Mouse (Mus musculus) gastrocnemius, postnatal 36 days (tissue): Measurements from ENCODE around the gene Ddx49. TPM values are rescaled to one million over a fixed set of nuclear protein-coding genes. Genes with fewer than 3 reads are reported as not detected.

Experiments used
- DNase-seq, 2 experiments: peaks; one replicate each; pipeline ENCODE4 v3.0.0; 2022
- intact Hi-C: fragments of 180-260 bp; cut with DNase I; formaldehyde crosslinking; loops from one replicate; pipeline ENCODE4 v1.15.1; 2025
- long read RNA-seq, 2 experiments: library from polyadenylated mRNA; stranded (forward); transcript quantifications; one replicate each; pipeline ENCODE4 v2.0.0; 2021
- total RNA-seq, 2 experiments: library from RNA; stranded (reverse); gene quantifications; 2 replicates each; pipeline ENCODE4 v1.2.3; 2021

The Ddx49 gene
- 10 to 100 TPM; 28.8 to 33.0 TPM for total RNA-seq
- long read RNA-seq, experiment 1, transcript Ddx49-201 (13 exons, 2,137 nt): major isoform, 10 of 18 reads
- long read RNA-seq, experiment 1, partial matches to known transcripts: 3 of 18 reads
- long read RNA-seq, experiment 1, other reads (novel, unspliced or antisense): 5 of 18 reads
- long read RNA-seq, experiment 2, transcript Ddx49-201 (13 exons, 2,137 nt): major isoform, 17 of 25 reads
- long read RNA-seq, experiment 2, partial matches to known transcripts: 1 of 25 reads
- long read RNA-seq, experiment 2, other reads (novel, unspliced or antisense): 7 of 25 reads

- peak; percentile 81 to 92 for DNase-seq
- intact Hi-C loops: no loop called here
Measured at GRCm38 (mm10) chr8:70302358-70302890, at the start of gene Ddx49, which contains the start of gene Cope. Gene Ddx49 (minus strand): TSS chr8:70302489. Gene Cope (plus strand): TSS chr8:70302518.

- intact Hi-C loops: no loop called here
- no peak for DNase-seq
Measured at GRCm38 (mm10) chr8:70352000-70352384, 49.7 kb upstream of the Ddx49 start.

- intact Hi-C loops: no loop called here
- no peak for DNase-seq
Measured at GRCm38 (mm10) chr8:70351035-70351999, 49.0 kb upstream of the Ddx49 start.

GRCm38 (mm10) chr8:70347860-70348420, 45.7 kb upstream of the Ddx49 start:
- no peak for DNase-seq
- intact Hi-C loops: no loop called here

GRCm38 (mm10) chr8:70347443-70347842, 45.2 kb upstream of the Ddx49 start:
- DNase-seq: no peak
- intact Hi-C loops: no loop called here

DNA sequence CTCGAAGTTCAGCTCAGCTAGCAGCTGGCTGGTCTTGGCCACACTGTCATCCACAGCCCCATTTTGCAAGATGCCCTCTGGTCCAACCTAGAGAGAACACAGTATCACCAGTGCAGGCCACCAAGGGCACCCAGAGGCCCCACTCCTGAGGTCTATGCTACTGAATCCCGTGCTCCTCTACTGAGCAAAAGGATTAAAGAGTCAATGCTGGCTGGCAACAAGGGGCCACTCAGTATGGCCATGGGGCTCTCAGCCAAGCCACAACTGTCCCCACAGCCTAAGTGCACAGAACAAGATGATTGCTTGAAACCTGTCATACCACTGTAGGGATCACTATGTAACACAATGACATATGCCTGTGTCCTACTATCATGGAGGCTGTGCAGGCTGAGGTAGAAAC, 42.0 kb upstream of the Ddx49 start:
- DNase-seq: no peak
- intact Hi-C loops: no loop called here

GRCm38 (mm10) chr8:70343696-70344095, 41.4 kb upstream of the Ddx49 start:
- no peak for DNase-seq
- intact Hi-C loops: no loop called here

DNA sequence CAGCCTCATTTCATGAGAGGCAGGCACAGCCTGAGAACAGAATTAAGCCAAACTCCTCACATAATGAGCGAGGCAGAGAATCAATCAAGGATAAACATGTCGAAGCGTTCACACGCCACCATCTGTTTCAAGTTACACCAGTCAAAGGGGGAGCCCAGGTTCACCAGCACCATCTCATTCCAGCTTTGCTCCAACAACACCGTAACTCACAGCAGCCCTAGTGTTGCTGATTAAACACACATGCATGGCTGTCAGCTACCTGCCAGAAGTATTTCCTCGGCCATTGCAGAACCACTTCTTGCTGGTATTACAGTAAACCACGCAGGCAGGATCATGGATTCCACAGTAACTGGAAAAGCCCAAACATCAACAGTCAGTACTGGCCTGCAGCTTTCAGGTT, 40.8 kb upstream of the Ddx49 start:
- intact Hi-C loops: no loop called here
- DNase-seq: no peak

- no peak for DNase-seq
- intact Hi-C loops: no loop called here
Measured at GRCm38 (mm10) chr8:70342007-70342406, 39.7 kb upstream of the Ddx49 start.

GRCm38 (mm10) chr8:70340659-70341058, 38.4 kb upstream of the Ddx49 start:
- DNase-seq: no peak
- intact Hi-C loops: no loop called here

GRCm38 (mm10) chr8:70338931-70339330, 36.6 kb upstream of the Ddx49 start:
- intact Hi-C loops: no loop called here

GRCm38 (mm10) chr8:70332878-70333202, 30.6 kb upstream of the Ddx49 start:
- intact Hi-C loops: no loop called here

More at GRCm38 (mm10) chr8:70338931-70339330, 36.6 kb upstream of the Ddx49 start:
- no peak for DNase-seq

DNA sequence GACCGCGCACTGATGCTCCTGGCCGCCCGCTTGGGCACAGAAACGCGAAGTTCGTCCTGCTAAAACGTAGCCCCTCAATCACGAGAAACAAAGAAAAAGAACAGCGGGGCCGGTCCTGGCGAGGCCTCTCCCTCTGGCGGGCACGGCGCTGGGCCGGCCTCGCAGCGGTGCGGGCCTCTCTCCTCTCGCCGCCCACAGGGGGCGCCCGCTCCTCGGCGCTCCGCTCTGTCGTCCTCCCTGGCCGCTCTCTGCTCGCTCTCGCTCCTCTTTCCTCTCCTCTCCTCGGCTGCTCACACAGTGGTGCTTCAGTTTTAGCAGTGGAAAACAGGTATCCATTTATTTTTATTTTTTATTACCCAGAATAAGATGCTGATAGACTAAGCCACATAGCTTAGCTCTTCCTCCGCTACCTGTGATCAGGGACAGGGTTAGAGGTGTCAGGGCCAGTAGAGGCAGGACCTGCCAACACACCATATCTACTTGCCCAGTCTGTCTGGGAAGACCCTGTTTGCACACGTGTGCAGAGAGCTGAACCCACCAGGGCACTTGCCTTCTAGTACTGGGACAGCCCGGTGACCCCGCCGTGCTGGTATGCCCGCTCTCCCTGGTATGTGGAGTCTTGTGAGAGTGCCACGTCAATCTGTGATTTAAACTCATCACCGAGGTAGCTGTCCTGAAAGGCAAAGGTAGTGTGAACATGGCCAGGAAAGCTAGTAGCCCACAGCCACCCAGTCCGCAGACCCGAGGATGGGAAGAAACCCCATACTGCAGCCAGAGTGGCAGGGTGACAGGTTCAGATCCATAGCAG, 30.0 kb upstream of the Ddx49 start:
- peak in 1 of 2 experiments; percentile 56 for DNase-seq
- intact Hi-C loops: no loop called here

More at GRCm38 (mm10) chr8:70332878-70333202, 30.6 kb upstream of the Ddx49 start:
- no peak for DNase-seq

DNA sequence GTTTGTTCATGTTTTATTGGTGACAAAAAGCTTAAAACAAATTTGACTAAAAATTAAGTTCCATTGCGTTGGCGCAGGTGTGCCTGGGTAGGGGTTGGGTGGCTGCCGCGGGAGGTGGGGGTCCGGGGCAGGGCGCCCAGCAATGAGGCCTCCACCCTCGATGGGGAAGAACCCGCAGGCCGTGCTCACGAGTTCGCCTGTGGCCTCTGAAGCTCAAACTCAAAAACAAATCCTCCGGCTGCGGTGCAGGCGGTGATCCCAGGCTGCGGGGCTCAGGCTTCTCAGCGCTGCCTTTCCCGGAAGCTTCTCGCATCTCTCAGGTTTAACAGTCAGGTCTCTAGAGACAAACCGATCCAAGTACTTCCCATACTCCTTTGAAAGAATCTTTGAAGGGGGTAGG, 29.2 kb upstream of the Ddx49 start:
- intact Hi-C loops: no loop called here
- no peak for DNase-seq

- no peak for DNase-seq
- intact Hi-C loops: no loop called here
Measured at GRCm38 (mm10) chr8:70330741-70331364, 28.6 kb upstream of the Ddx49 start.

DNA sequence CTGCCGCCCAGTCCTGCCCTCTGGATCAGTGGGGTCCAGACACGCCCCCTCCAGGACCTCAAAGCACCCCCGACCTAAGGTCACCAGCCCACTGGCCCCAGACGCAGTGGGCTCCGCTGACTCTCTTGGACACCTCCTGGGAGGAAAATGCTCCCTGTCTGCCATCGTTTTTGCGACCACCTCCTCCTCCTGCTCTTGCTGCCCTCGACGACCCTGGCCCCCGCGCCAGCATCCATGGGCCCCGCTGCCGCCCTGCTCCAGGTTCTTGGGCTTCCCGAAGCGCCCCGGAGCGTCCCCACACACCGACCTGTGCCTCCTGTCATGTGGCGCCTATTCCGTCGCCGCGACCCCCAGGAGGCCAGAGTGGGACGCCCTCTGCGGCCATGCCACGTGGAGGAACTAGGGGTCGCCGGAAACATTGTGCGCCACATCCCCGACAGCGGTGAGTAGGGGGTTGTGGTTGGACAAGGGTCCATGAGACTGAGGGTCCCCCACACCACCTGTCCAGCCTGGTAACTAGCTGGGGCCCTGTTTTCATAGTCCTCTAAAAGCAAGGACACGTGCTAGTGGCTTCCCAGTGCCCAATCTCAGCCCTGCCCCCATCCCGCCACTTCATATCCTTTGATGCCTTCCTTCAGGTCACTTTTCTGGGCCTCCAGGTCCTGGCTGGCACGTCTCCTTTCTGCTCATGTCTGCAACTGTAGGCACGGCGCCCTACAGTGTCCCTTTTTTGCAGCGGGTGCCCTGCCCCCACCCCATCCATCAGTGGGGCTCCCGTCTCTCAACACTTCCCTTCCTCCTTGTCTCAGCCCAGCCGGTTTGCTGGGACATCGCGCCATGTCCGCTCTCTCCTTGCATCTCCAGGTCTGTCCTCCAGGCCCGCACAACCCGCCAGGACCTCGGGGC, 27.8 kb upstream of the Ddx49 start:
- intact Hi-C loops: no loop called here
- no peak for DNase-seq

DNA sequence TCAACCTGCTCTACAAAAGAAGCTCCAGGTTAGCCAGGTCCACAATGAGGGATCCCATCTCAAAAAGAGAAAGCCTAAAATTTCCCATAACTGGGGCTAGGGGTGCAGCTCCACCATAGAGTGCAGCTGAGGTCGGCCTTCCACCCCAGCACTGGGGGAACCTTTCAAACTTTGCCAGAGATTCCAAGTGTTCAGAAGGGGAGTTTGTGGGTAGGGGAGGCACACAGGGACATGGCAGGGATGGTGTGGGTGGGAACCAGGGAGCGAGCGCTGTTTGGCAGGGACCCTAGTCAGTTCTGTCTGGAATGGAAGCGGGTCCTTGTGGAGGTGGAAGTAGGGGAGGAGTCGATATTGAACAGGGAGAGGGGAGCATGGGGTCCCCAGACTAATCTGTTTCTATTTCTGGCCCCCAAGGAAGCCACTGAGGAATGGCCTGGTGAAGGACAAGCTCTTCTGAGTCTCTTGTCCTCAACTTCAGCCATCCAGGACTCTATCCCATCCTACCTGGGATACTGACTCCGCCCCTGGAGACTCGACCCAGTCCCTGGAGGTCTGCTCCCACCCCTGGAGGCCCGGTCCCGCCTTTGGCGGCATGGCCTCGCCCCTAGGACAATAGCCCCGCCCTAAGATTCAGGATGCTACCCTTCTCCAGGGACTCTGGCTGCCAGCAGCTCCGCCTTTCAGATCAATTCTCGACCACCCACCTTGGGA, 27.0 kb upstream of the Ddx49 start, which contains the start of gene Gdf1:
Gdf1 (plus strand) TSS at position 694 of the 711 bp plus-strand sequence.
- intact Hi-C loops: no loop called here
- DNase-seq: no peak

DNA sequence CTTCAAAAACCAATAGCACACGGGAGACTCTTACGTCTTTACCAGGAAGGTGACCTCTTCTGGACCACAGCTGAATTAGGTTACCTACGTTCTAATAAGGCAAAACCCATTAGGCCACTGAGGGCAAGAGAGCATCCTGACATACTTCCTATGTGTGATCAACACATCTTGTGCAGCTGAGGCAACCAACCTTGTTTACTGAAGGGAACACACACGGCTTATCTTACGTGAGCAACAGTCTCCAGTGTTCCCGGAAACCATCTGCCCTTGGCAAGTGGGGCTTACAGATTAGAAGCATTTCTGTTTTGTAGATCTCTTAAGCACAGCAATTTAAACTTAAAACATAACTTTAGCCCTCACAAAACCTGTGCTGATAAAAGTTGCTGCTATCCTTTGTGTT, 25.2 kb upstream of the Ddx49 start:
- no peak for DNase-seq
- intact Hi-C loops: no loop called here
